Mouse (Mus musculus): ENCODE data around the gene Ccdc189.

DNA sequence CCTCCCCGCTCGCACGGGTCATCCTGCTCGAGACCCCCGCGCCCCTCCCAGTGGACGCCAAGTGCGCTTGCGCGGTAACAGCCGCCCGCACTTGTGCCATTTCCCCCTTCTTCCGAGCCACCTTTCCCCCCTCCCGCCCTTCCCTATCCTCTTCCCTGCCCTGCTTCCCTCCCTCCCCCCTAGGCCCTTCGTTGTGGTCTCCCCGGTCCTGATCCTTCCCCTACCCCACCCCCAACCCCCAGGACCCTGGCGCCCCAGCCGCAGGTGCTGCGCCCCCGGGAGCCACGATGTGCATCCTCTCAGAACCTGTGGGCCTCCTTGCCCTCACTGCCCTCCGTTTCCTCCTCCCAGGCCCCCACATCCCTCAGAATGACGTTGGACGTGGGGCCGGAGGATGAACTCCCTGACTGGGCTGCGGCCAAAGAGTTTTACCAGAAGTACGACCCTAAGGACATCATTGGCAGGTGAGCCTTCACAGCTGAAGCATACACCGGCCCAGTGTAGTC lies 14.8 kb downstream of the Ccdc189 start:
- no peak for TF ChIP-seq CTCF (IDR thresholded peaks at IDR 0.05; ENCODE audit: control insufficient read depth, insufficient read depth, insufficient replicate concordance, low read depth, low read length)
- peak; percentile 42; the same call in 1 of the 2 replicates for TF ChIP-seq POLR2A (IDR thresholded peaks at IDR 0.05; ENCODE audit: control insufficient read depth, low read depth, low read length)

Measured in testis, adult 2 months (tissue).